ENCODE assay signal across 27 mouse cellular contexts in the genomic region with DNA sequence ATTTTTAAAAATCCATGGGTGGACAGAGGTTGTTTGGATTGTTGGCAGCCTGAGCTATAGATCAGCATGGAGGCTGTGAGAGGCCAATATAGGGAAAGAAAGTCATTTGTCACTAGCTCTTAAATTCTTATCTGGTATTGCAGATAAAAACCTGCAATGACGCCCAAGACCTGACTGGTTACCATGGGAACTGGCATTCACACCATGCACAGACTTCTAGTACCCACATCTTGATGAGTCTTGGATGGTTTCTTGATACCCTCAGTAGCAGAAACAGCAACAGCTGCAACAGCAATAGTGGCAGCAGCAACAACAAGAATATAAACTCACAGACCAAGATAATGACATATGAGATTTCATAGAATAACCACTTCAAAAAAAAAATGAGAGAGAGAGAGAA.
DNase-seq lines count a peak whose midpoint lies in the region; ATAC-seq and TF ChIP-seq lines count a peak whose summit lies in the region.
"Had no signal": no experiment of that assay in that cellular context is flagged by ENCODE, and none has a peak within 500 bp of the region (broad histone marks: within the 10 kb centered on the region; RNA-seq: fewer than 3 reads in every experiment).

No protein-coding gene starts in this region.

- 67% methylated on average over 1 of the region's 1 CpGs for WGBS in forebrain, embryonic 14.5 days
- WGBS in forebrain, embryonic 10.5 days: 70% methylated on average over 1 of the region's 1 CpGs
- 47% methylated on average over 1 of the region's 1 CpGs for WGBS in hindbrain, postnatal 0 days
- WGBS in hindbrain, embryonic 14.5 days: 35% methylated on average over 1 of the region's 1 CpGs
- WGBS in midbrain, postnatal 0 days: 34% methylated on average over 1 of the region's 1 CpGs
- 38% methylated on average over 1 of the region's 1 CpGs for WGBS in midbrain, embryonic 15.5 days

- no peaks in the 10 kb centered on the region for H3K9me3 ChIP-seq in forebrain, embryonic 14.5 days (replicated peaks; ENCODE audit: control insufficient read depth, low read length)
- H3K9me3 ChIP-seq in forebrain, embryonic 10.5 days: no peaks in the 10 kb centered on the region
- no peaks in the 10 kb centered on the region for H3K9me3 ChIP-seq in hindbrain, postnatal 0 days (ENCODE audit: low read length)
- H3K9me3 ChIP-seq in hindbrain, embryonic 14.5 days (ENCODE audit: control insufficient read depth, low read length): no peaks in the 10 kb centered on the region
- no peaks in the 10 kb centered on the region for H3K9me3 ChIP-seq in midbrain, postnatal 0 days (ENCODE audit: low read length)
- H3K9me3 ChIP-seq in midbrain, embryonic 15.5 days: no peaks in the 10 kb centered on the region
- H3K9me3 ChIP-seq: embryonic facial prominence, embryonic 13.5 days; embryonic facial prominence, embryonic 15.5 days; forebrain, embryonic 13.5 days; G1E had no signal

- H3K9ac ChIP-seq in forebrain, embryonic 14.5 days (ENCODE audit: low read length): no peak overlapping the region
- H3K9ac ChIP-seq in hindbrain, postnatal 0 days (replicated peaks; ENCODE audit: low read length): no peak overlapping the region
- H3K9ac ChIP-seq in hindbrain, embryonic 14.5 days: no peak overlapping the region
- H3K9ac ChIP-seq in midbrain, postnatal 0 days (replicated peaks; ENCODE audit: low read length, poor library complexity, severe bottlenecking): no peak overlapping the region
- no peak overlapping the region for H3K9ac ChIP-seq in midbrain, embryonic 15.5 days
- H3K9ac ChIP-seq: embryonic facial prominence, embryonic 13.5 days; embryonic facial prominence, embryonic 15.5 days; forebrain, embryonic 13.5 days had no signal

- no peak for TF ChIP-seq CTCF in hindbrain, postnatal 0 days (IDR thresholded peaks at IDR 0.05; ENCODE audit: low read depth)
- no peak for TF ChIP-seq CTCF in midbrain, postnatal 0 days (IDR thresholded peaks at IDR 0.05)
- no peak for TF ChIP-seq CTCF in brain, embryonic 14.5 days (IDR thresholded peaks at IDR 0.05; ENCODE audit: borderline replicate concordance, extremely low read depth, insufficient read depth, insufficient read length)

- no peak overlapping the region for H3K4me3 ChIP-seq in forebrain, embryonic 14.5 days (ENCODE audit: low read depth, low read length)
- H3K4me3 ChIP-seq in forebrain, embryonic 10.5 days: no peak overlapping the region
- H3K4me3 ChIP-seq in hindbrain, postnatal 0 days (ENCODE audit: low read length): no peak overlapping the region
- no peak overlapping the region for H3K4me3 ChIP-seq in hindbrain, embryonic 14.5 days (replicated peaks; ENCODE audit: low read length)
- no peak overlapping the region for H3K4me3 ChIP-seq in midbrain, postnatal 0 days (ENCODE audit: low read depth, low read length)
- no peak overlapping the region for H3K4me3 ChIP-seq in midbrain, embryonic 15.5 days
- H3K4me3 ChIP-seq: embryonic facial prominence, embryonic 13.5 days; embryonic facial prominence, embryonic 15.5 days; erythroblast, embryonic 14.5 days; forebrain, embryonic 13.5 days had no signal

- H3K27ac ChIP-seq in forebrain, embryonic 14.5 days (ENCODE audit: low read depth, low read length): no peak overlapping the region
- no peak overlapping the region for H3K27ac ChIP-seq in forebrain, embryonic 10.5 days
- H3K27ac ChIP-seq in hindbrain, postnatal 0 days: no peak overlapping the region
- no peak overlapping the region for H3K27ac ChIP-seq in hindbrain, embryonic 14.5 days
- no peak overlapping the region for H3K27ac ChIP-seq in midbrain, postnatal 0 days (ENCODE audit: low read depth, low read length)
- no peak overlapping the region for H3K27ac ChIP-seq in midbrain, embryonic 15.5 days
- H3K27ac ChIP-seq: embryonic facial prominence, embryonic 13.5 days; embryonic facial prominence, embryonic 15.5 days; forebrain, embryonic 13.5 days had no signal

- H3K36me3 ChIP-seq in forebrain, embryonic 14.5 days (ENCODE audit: control insufficient read depth, insufficient read depth, low read length): no peaks in the 10 kb centered on the region
- H3K36me3 ChIP-seq in forebrain, embryonic 10.5 days (replicated peaks): no peaks in the 10 kb centered on the region
- H3K36me3 ChIP-seq in hindbrain, postnatal 0 days (ENCODE audit: insufficient read depth, low read length): no peaks in the 10 kb centered on the region
- no peaks in the 10 kb centered on the region for H3K36me3 ChIP-seq in hindbrain, embryonic 14.5 days (replicated peaks; ENCODE audit: control insufficient read depth, insufficient read depth)
- no peaks in the 10 kb centered on the region for H3K36me3 ChIP-seq in midbrain, postnatal 0 days (ENCODE audit: insufficient read depth, low read length)
- H3K36me3 ChIP-seq in midbrain, embryonic 15.5 days (replicated peaks): no peaks in the 10 kb centered on the region
- H3K36me3 ChIP-seq: embryonic facial prominence, embryonic 13.5 days; embryonic facial prominence, embryonic 15.5 days; G1E had no signal

- TF ChIP-seq POLR2A in brain, embryonic 14.5 days (IDR thresholded peaks at IDR 0.05; ENCODE audit: borderline replicate concordance, extremely low read depth, insufficient read depth, insufficient read length, poor library complexity, severe bottlenecking): no peak

- no peak overlapping the region for H3K4me2 ChIP-seq in forebrain, embryonic 14.5 days (ENCODE audit: low read length)
- H3K4me2 ChIP-seq in hindbrain, postnatal 0 days (ENCODE audit: low read depth, low read length): no peak overlapping the region
- H3K4me2 ChIP-seq in hindbrain, embryonic 14.5 days (replicated peaks): no peak overlapping the region
- H3K4me2 ChIP-seq in midbrain, postnatal 0 days (ENCODE audit: low read depth, low read length, poor library complexity, severe bottlenecking): no peak overlapping the region
- no peak overlapping the region for H3K4me2 ChIP-seq in midbrain, embryonic 15.5 days
- H3K4me2 ChIP-seq: embryonic facial prominence, embryonic 13.5 days; embryonic facial prominence, embryonic 15.5 days; forebrain, embryonic 13.5 days had no signal

- H3K27me3 ChIP-seq in forebrain, embryonic 14.5 days (replicated peaks; ENCODE audit: control insufficient read depth, insufficient read depth, low read length): no peaks in the 10 kb centered on the region
- H3K27me3 ChIP-seq in forebrain, embryonic 10.5 days (ENCODE audit: poor library complexity, severe bottlenecking): no peaks in the 10 kb centered on the region
- H3K27me3 ChIP-seq in hindbrain, postnatal 0 days (ENCODE audit: insufficient read depth, low read length): no peaks in the 10 kb centered on the region
- no peaks in the 10 kb centered on the region for H3K27me3 ChIP-seq in hindbrain, embryonic 14.5 days (ENCODE audit: control insufficient read depth, insufficient read depth, low read length)
- H3K27me3 ChIP-seq in midbrain, postnatal 0 days (ENCODE audit: insufficient read depth, low read length): no peaks in the 10 kb centered on the region
- no peaks in the 10 kb centered on the region for H3K27me3 ChIP-seq in midbrain, embryonic 15.5 days (replicated peaks)
- H3K27me3 ChIP-seq: CH12.LX; embryonic facial prominence, embryonic 13.5 days; embryonic facial prominence, embryonic 15.5 days; forebrain, embryonic 13.5 days; Patski had no signal

- ATAC-seq in forebrain, embryonic 14.5 days: no peak
- no peak for ATAC-seq in hindbrain, postnatal 0 days
- no peak for ATAC-seq in hindbrain, embryonic 14.5 days (ENCODE audit: low FRiP score)
- no peak for ATAC-seq in midbrain, postnatal 0 days (ENCODE audit: low FRiP score)
- ATAC-seq in midbrain, embryonic 15.5 days (replicated peaks): no peak
- ATAC-seq: CD4-positive, CD25-positive, alpha-beta regulatory T cell, adult 4 months; forebrain, embryonic 13.5 days; Patski had no signal

- DNase-seq in forebrain, embryonic 14.5 days (ENCODE audit: low spot score): peak; percentile 20
- DNase-seq in forebrain, embryonic 10.5 days (ENCODE audit: extremely low spot score, low spot score): no peak
- DNase-seq in hindbrain, postnatal 0 days (ENCODE audit: low spot score): peak; percentile 15
- DNase-seq in hindbrain, embryonic 14.5 days (ENCODE audit: low spot score): no peak
- peak; percentile 9 for DNase-seq in midbrain, postnatal 0 days (ENCODE audit: low spot score)
- peak; percentile 32 for DNase-seq in brain, embryonic 14.5 days (ENCODE audit: low read depth)
- no peak for DNase-seq in thymus, postnatal 36 days
- DNase-seq: adrenal gland, adult 2 months; adrenal gland, postnatal 10 days; adrenal gland, postnatal 25 days; B cell, adult 2 months; cerebellum, adult 11 months; cerebellum, adult 18-20 months; cerebellum, adult 8-10 months; cerebellum, adult 9-11 months; cerebellum, postnatal 14 days; cerebellum, postnatal 36 days; embryo, embryonic 11 days had no signal

- no peaks in the 10 kb centered on the region for H3K4me1 ChIP-seq in forebrain, embryonic 14.5 days (ENCODE audit: control insufficient read depth, insufficient read depth, low read length)
- no peaks in the 10 kb centered on the region for H3K4me1 ChIP-seq in forebrain, embryonic 10.5 days
- no peaks in the 10 kb centered on the region for H3K4me1 ChIP-seq in hindbrain, postnatal 0 days (ENCODE audit: insufficient read depth, low read length)
- no peaks in the 10 kb centered on the region for H3K4me1 ChIP-seq in hindbrain, embryonic 14.5 days (replicated peaks; ENCODE audit: control insufficient read depth, insufficient read depth, low read length)
- H3K4me1 ChIP-seq in midbrain, postnatal 0 days (ENCODE audit: insufficient read depth, low read length): no peaks in the 10 kb centered on the region
- H3K4me1 ChIP-seq in midbrain, embryonic 15.5 days: no peaks in the 10 kb centered on the region
- H3K4me1 ChIP-seq: embryonic facial prominence, embryonic 13.5 days; embryonic facial prominence, embryonic 15.5 days; forebrain, embryonic 13.5 days had no signal

Comparison
In these comparisons a context has a peak if more than half of its experiments do, and no peak if none do; other contexts are left out.
1. DNase-seq: peak in forebrain, embryonic 14.5 days (single experiment), hindbrain, postnatal 0 days (single experiment), midbrain, postnatal 0 days (single experiment) and brain, embryonic 14.5 days (single experiment); none in forebrain, embryonic 10.5 days (single experiment), hindbrain, embryonic 14.5 days (single experiment) and thymus, postnatal 36 days (0 of 2).